Mouse (Mus musculus) midbrain, embryonic 14.5 days (tissue): ENCODE measurements around the gene Dnajb3. TPM values are rescaled to one million over a fixed set of nuclear protein-coding genes. Genes with fewer than 3 reads are reported as not detected.

Source experiments
- ATAC-seq: fragments of 200-750 bp; cut with Nextera tagmentation; 2 replicates; pipeline ENCODE4 v1.8.0; 2017; ENCODE audit warnings: moderate number of reproducible peaks, moderate library complexity; ENCODE audit not compliant: low FRiP score, low TSS enrichment
- DNase-seq: peaks from one replicate; pipeline ENCODE4 v3.0.0-alpha.2; 2015
- H3K27ac ChIP-seq: fragments of 300-500 bp; sonication (generic); replicated peaks from 2 replicates; pipeline ENCODE4 v1.5.1; 2014; ENCODE audit warnings: mild to moderate bottlenecking, low read depth, low read length, moderate library complexity
- H3K27me3 ChIP-seq: fragments of 300-500 bp; sonication (generic); 2 replicates; pipeline ENCODE4 v1.6.1; 2014; ENCODE audit warnings: low read length, control low read depth, mixed read lengths; ENCODE audit not compliant: control insufficient read depth, insufficient read depth
- H3K36me3 ChIP-seq: fragments of 300-500 bp; sonication (generic); 2 replicates; pipeline ENCODE4 v1.6.1; 2014; ENCODE audit warnings: low read length, control low read depth; ENCODE audit not compliant: control insufficient read depth, insufficient read depth
- H3K4me1 ChIP-seq: fragments of 300-500 bp; sonication (generic); 2 replicates; pipeline ENCODE4 v1.6.1; 2014; ENCODE audit warnings: mild to moderate bottlenecking, antibody characterized with exemption, low read length, control low read depth; ENCODE audit not compliant: control insufficient read depth, insufficient read depth
- H3K4me2 ChIP-seq: fragments of 300-500 bp; sonication (generic); 2 replicates; pipeline ENCODE4 v1.6.1; 2014; ENCODE audit warnings: mild to moderate bottlenecking, low read length, moderate library complexity
- H3K4me3 ChIP-seq: fragments of 300-500 bp; sonication (generic); replicated peaks from 2 replicates; pipeline ENCODE4 v1.5.1; 2014; ENCODE audit warnings: low read depth, low read length
- H3K9ac ChIP-seq: fragments of 300-500 bp; sonication (generic); replicated peaks from 2 replicates; pipeline ENCODE4 v1.6.1; 2014; ENCODE audit warnings: mild to moderate bottlenecking, low read length, moderate library complexity
- H3K9me3 ChIP-seq: fragments of 300-500 bp; sonication (generic); 2 replicates; pipeline ENCODE4 v1.6.1; 2016; ENCODE audit warnings: low read length, control low read depth, mixed read lengths; ENCODE audit not compliant: control insufficient read depth
- WGBS: fragments of 180-500 bp; shearing (Covaris S2); extraction: QIAGEN DNeasy Blood & Tissue Kit; methylation state at CpG from one replicate; pipeline ENCODE4 v1.1.7; 2014; 5-methylcytosine and 5-hydroxymethylcytosine counted together
- polyA plus RNA-seq: library from polyadenylated mRNA; unstranded; fragments of >200 nt; fragmentation: Nextera tagmentation; extraction: Ambion mirVana; gene quantifications from 2 replicates; pipeline ENCODE4 v1.2.1, GENCODE M21; 2014

Dnajb3 gene
- polyA plus RNA-seq, 1 experiment from 2014 or later = 14.2 TPM

- 77% methylated on average over 6 of the region's 6 CpGs for WGBS
- peaks cover 99% of the 10 kb centered on the region for H3K9me3 ChIP-seq
- no peak for DNase-seq
- H3K27me3 ChIP-seq = no peaks in the 10 kb centered on the region
- ATAC-seq = no peak
- no peak overlapping the region for H3K4me2 ChIP-seq
- H3K36me3 ChIP-seq = no peaks in the 10 kb centered on the region
- H3K9ac ChIP-seq = no peak overlapping the region
- H3K27ac ChIP-seq = no peak overlapping the region
- no peak overlapping the region for H3K4me3 ChIP-seq
- no peaks in the 10 kb centered on the region for H3K4me1 ChIP-seq
Measured at GRCm38 (mm10) chr1:88245881-88246280, 40.3 kb upstream of the Dnajb3 start.

GRCm38 (mm10) chr1:88243861-88244260 lies 38.3 kb upstream of the Dnajb3 start:
- Histone ChIP-seq H3K27me3 (no peaks in the 10 kb centered on the region), H3K9me3 (peaks cover 99% of the 10 kb centered on the region), H3K36me3 (no peaks in the 10 kb centered on the region), H3K4me3 (no peak overlapping the region), H3K9ac (no peak overlapping the region), H3K4me1 (no peaks in the 10 kb centered on the region), H3K4me2 (no peak overlapping the region), H3K27ac (no peak overlapping the region)
- DNase-seq = no peak
- no peak for ATAC-seq
- WGBS = 65% methylated on average over 5 of the region's 5 CpGs

DNA sequence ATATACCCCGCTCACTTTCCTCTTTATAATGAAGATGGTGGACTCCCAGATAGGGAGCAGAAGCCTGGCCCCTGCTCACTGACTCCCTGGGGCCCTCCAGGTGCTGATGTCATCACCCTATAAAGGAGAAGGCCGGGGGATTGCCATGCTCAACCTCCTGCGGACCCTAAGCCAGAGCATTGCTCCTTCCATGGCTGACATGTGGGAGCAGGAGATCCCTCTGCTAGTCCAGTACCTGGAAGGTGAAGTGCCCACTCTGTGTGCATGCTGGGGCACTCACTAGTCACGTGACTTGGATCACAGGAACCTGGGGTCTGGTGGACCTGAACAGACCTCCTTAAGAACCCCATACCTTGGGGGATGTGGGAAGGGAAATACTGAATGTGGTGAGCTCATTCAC lies 35.0 kb upstream of the Dnajb3 start:
- WGBS = 71% methylated on average over 4 of the region's 4 CpGs
- H3K4me2 ChIP-seq = no peak overlapping the region
- ATAC-seq = 0 out of 2 replicates have a peak, but pooled peaks have one; percentile 4
- no peak overlapping the region for H3K4me3 ChIP-seq
- H3K36me3 ChIP-seq = no peaks in the 10 kb centered on the region
- DNase-seq = no peak
- no peaks in the 10 kb centered on the region for H3K27me3 ChIP-seq
- no peak overlapping the region for H3K27ac ChIP-seq
- H3K4me1 ChIP-seq = no peaks in the 10 kb centered on the region
- H3K9ac ChIP-seq = no peak overlapping the region
- peaks cover 96% of the 10 kb centered on the region for H3K9me3 ChIP-seq

GRCm38 (mm10) chr1:88240072-88240471 lies 34.5 kb upstream of the Dnajb3 start:
- WGBS = 76% methylated on average over 5 of the region's 5 CpGs

GRCm38 (mm10) chr1:88238771-88239170 lies 33.2 kb upstream of the Dnajb3 start:
- 78% methylated on average over 6 of the region's 6 CpGs for WGBS
- H3K4me2 ChIP-seq = no peak overlapping the region
- no peak for ATAC-seq

More at GRCm38 (mm10) chr1:88240072-88240471, 34.5 kb upstream of the Dnajb3 start:
- Histone ChIP-seq H3K27me3 (no peaks in the 10 kb centered on the region), H3K9me3 (peaks cover 96% of the 10 kb centered on the region), H3K4me2 (no peak overlapping the region), H3K4me3 (no peak overlapping the region), H3K27ac (no peak overlapping the region), H3K36me3 (no peaks in the 10 kb centered on the region), H3K4me1 (no peaks in the 10 kb centered on the region), H3K9ac (no peak overlapping the region)
- no peak for DNase-seq
- no peak for ATAC-seq

DNA sequence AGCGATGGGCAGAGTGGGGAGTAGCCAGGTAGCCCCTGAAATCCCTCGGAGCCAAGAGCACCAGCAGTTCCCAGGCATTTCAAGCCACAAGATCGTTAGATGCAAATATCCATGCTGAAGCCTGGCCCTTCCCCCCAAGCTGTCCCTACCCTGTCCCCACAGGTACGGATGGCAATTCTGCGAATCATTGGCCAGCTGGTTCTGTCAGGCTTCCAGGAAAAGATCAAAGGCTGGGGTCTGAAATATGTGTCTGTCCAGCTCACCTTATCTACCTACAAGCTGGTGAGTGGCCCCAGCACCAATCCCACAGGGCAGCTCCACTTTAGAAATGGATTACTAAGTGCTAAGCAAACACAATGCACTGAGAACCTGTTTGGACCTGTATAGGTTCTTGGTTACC lies 31.7 kb upstream of the Dnajb3 start:
- ATAC-seq = no peak
- Histone ChIP-seq H3K4me1 (no peaks in the 10 kb centered on the region), H3K27ac (no peak overlapping the region), H3K9ac (no peak overlapping the region), H3K9me3 (peaks cover 98% of the 10 kb centered on the region), H3K4me3 (no peak overlapping the region), H3K36me3 (no peaks in the 10 kb centered on the region), H3K4me2 (no peak overlapping the region), H3K27me3 (no peaks in the 10 kb centered on the region)
- 79% methylated on average over 5 of the region's 5 CpGs for WGBS
- DNase-seq = no peak

More at GRCm38 (mm10) chr1:88238771-88239170, 33.2 kb upstream of the Dnajb3 start:
- Histone ChIP-seq H3K9ac (no peak overlapping the region), H3K27me3 (no peaks in the 10 kb centered on the region), H3K36me3 (no peaks in the 10 kb centered on the region), H3K4me3 (no peak overlapping the region), H3K9me3 (peaks cover 96% of the 10 kb centered on the region), H3K27ac (no peak overlapping the region), H3K4me1 (no peaks in the 10 kb centered on the region)
- no peak for DNase-seq

GRCm38 (mm10) chr1:88235894-88236415 lies 30.4 kb upstream of the Dnajb3 start:
- peaks cover 98% of the 10 kb centered on the region for H3K9me3 ChIP-seq
- H3K4me3 ChIP-seq = no peak overlapping the region
- no peak overlapping the region for H3K4me2 ChIP-seq
- ATAC-seq (no peak), DNase-seq (no peak)
- H3K27me3 ChIP-seq = no peaks in the 10 kb centered on the region
- no peak overlapping the region for H3K9ac ChIP-seq
- no peaks in the 10 kb centered on the region for H3K36me3 ChIP-seq
- 58% methylated on average over 4 of the region's 4 CpGs for WGBS
- no peak overlapping the region for H3K27ac ChIP-seq
- H3K4me1 ChIP-seq = no peaks in the 10 kb centered on the region

GRCm38 (mm10) chr1:88235046-88235893 lies 29.7 kb upstream of the Dnajb3 start:
- no peaks in the 10 kb centered on the region for H3K27me3 ChIP-seq
- H3K36me3 ChIP-seq = no peaks in the 10 kb centered on the region
- H3K4me2 ChIP-seq = no peak overlapping the region
- DNase-seq = no peak
- no peak overlapping the region for H3K4me3 ChIP-seq
- 0 out of 2 replicates have a peak, but pooled peaks have one; percentile 5 for ATAC-seq
- H3K9ac ChIP-seq = no peak overlapping the region
- 65% methylated on average over 11 of the region's 11 CpGs for WGBS
- H3K9me3 ChIP-seq = peaks cover 98% of the 10 kb centered on the region
- no peaks in the 10 kb centered on the region for H3K4me1 ChIP-seq
- H3K27ac ChIP-seq = no peak overlapping the region

DNA sequence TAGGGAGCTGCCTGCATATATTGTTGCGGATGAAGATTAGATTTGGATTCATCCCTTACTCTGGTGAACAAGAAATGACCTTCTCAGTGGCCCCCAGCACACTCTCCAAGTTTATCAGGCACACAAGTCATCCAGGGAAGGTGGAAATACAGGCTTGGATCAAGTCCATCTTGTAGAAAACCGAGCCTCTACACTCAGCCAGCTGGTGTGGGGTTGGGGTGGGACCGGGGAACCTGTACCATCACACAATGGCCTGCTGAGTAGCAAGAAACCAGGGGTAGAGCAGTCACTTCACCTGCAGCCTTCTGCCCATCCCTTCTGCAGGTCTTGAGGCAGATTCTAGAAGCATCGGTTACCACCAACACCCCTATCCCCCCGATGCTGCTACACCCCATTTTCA lies 29.1 kb upstream of the Dnajb3 start:
- H3K27ac ChIP-seq = no peak overlapping the region
- H3K4me1 ChIP-seq = no peaks in the 10 kb centered on the region
- no peak overlapping the region for H3K9ac ChIP-seq
- 43% methylated on average over 5 of the region's 5 CpGs for WGBS
- no peak overlapping the region for H3K4me2 ChIP-seq
- H3K9me3 ChIP-seq = peaks cover 98% of the 10 kb centered on the region
- H3K36me3 ChIP-seq = no peaks in the 10 kb centered on the region
- DNase-seq (no peak), ATAC-seq (0 out of 2 replicates have a peak, but pooled peaks have one; percentile 0)
- no peak overlapping the region for H3K4me3 ChIP-seq
- no peaks in the 10 kb centered on the region for H3K27me3 ChIP-seq
